Mouse (Mus musculus): ENCODE measurements at regions not wholly inside any gene's neighbourhood (a gene's known extent, or its start where the extent isn't known, plus 50 kb on each side); places are given as distances from the start of the nearest gene placed in this dataset.

DNA sequence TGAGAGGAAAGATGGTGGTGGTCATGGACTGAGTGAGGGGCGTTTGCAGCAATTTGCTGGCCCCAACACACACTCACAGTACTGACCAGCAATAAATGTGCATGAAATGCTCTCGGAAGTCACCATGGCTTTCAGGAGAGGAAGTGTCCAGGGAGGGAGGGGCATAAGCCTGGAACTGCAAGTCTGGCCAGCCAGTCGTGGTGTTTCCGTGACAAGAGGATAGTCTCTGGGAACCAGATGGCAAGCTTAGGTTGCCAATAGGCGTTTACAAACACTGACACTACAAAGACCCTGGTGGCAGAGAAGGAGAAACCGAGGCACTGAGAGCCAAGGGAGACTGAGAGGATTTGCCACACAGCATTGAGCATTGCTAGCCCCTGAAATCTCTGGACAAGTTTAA lies 132.3 kb upstream of the 1600014C23Rik start:
- Histone ChIP-seq H3K9ac (ENCODE audit: low read length) (no peak overlapping the region), H3K4me2 (ENCODE audit: low read length) (no peak overlapping the region), H3K9me3 (ENCODE audit: control insufficient read depth, low read length) (no peaks in the 10 kb centered on the region), H3K36me3 (ENCODE audit: control insufficient read depth, insufficient read depth, low read length) (no peaks in the 10 kb centered on the region), H3K27ac (replicated peaks in 1 of 2; ENCODE audit: control insufficient read depth in 1 of 2, insufficient read depth in 1 of 2, low read depth in 2 of 2, low read length in 2 of 2) (no peak overlapping the region), H3K27me3 (ENCODE audit: control insufficient read depth, insufficient read depth, low read length) (peaks cover 11% of the 10 kb centered on the region; the same call in 1 of the 2 replicates), H3K4me1 (ENCODE audit: control insufficient read depth in 2 of 2, insufficient read depth in 2 of 2, low read length in 2 of 2) (peaks cover 20 to 25% of the 10 kb centered on the region in 2 experiments), H3K4me3 (ENCODE audit: control insufficient read depth in 1 of 2, insufficient read depth in 1 of 2, low read depth in 1 of 2, low read length in 2 of 2) (no peak overlapping the region)
- ATAC-seq (ENCODE audit: insufficient number of reproducible peaks, insufficient read depth, low FRiP score, low read depth): no peak
- WGBS: 41% methylated on average over 6 of the region's 6 CpGs

DNA sequence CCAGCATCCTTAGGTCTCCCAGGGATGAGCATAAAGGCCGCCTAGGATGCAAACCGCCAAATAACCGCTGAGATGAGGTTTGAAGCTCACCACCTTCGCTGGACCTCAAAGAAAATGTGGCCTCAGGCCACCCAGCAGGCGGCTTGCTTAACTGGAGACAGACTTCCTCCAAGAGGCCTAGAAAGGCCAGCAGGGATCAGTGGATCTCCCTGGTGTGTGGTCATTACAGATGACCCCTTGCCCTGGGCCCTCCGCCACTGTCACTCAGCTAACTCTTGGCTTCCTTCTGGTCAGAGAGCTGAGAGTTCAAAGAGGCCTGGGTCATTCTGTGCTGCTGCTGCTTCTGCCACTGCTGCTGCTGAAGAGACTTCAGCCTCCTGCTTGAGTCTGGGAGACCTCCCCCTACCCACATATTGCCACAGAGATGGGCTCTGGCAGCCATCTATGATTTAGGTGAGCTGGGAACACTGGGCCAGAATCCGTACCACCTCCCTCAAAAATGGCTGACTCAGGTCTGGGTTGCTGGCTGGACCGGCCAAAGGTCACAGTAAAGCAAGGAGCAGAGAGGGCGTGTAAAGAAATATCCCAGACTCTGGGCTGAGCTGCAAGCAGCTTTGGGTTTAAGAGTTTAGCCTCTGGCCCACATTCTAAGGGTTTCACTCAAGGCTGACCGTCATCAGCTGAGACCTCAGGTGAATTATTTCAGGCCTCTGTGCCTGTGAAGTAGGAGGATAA lies 130.0 kb upstream of the 1600014C23Rik start:
- peaks cover 20 to 25% of the 10 kb centered on the region in 2 experiments for H3K4me1 ChIP-seq (ENCODE audit: control insufficient read depth in 2 of 2, insufficient read depth in 2 of 2, low read length in 2 of 2)
- 71% methylated on average over 10 of the region's 10 CpGs for WGBS

DNA sequence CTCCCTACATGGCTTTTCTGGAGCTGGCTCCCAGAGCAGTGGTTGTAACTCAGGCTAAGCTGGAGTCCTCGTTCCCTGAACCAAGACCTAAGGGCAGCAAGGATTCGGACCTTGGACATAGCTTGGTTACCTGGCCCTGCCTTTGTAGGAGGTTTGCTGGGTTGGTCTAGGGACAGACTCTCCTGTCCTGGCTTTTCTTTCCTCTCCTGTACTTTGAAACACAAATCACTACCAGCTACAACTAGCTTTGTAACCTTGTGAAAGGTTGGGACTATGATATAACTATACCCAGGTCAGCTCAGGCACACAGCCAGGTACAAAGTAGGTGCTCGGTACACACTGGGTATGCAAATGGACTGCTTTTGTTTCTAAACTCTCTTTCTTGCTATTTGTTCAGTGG lies 129.4 kb upstream of the 1600014C23Rik start:
- H3K27ac ChIP-seq (replicated peaks in 1 of 2; ENCODE audit: control insufficient read depth in 1 of 2, insufficient read depth in 1 of 2, low read depth in 2 of 2, low read length in 2 of 2): no peak overlapping the region
- H3K36me3 ChIP-seq (ENCODE audit: control insufficient read depth, insufficient read depth, low read length): no peaks in the 10 kb centered on the region
- no peak overlapping the region for H3K4me2 ChIP-seq (ENCODE audit: low read length)
- no peak overlapping the region for H3K9ac ChIP-seq (ENCODE audit: low read length)
- WGBS: 82% methylated on average over 3 of the region's 3 CpGs
- 0 out of 2 replicates have a peak, but pooled peaks cover 7% of the 10 kb centered on the region for H3K9me3 ChIP-seq (ENCODE audit: control insufficient read depth, low read length)
- no peak for ATAC-seq (ENCODE audit: insufficient number of reproducible peaks, insufficient read depth, low FRiP score, low read depth)
- H3K27me3 ChIP-seq (ENCODE audit: control insufficient read depth, insufficient read depth, low read length): peaks cover 7% of the 10 kb centered on the region; the same call in 1 of the 2 replicates
- H3K4me3 ChIP-seq (ENCODE audit: control insufficient read depth in 1 of 2, insufficient read depth in 1 of 2, low read depth in 1 of 2, low read length in 2 of 2): no peak overlapping the region
- H3K4me1 ChIP-seq (ENCODE audit: control insufficient read depth in 2 of 2, insufficient read depth in 2 of 2, low read length in 2 of 2): peaks cover 20 to 25% of the 10 kb centered on the region in 2 experiments

More for the DNA sequence above, 130.0 kb upstream of the 1600014C23Rik start:
- H3K27me3 ChIP-seq (ENCODE audit: control insufficient read depth, insufficient read depth, low read length): peaks cover 7% of the 10 kb centered on the region; the same call in 1 of the 2 replicates
- H3K9ac ChIP-seq (ENCODE audit: low read length): no peak overlapping the region
- no peak overlapping the region for H3K27ac ChIP-seq (replicated peaks in 1 of 2; ENCODE audit: control insufficient read depth in 1 of 2, insufficient read depth in 1 of 2, low read depth in 2 of 2, low read length in 2 of 2)
- H3K9me3 ChIP-seq (ENCODE audit: control insufficient read depth, low read length): 0 out of 2 replicates have a peak, but pooled peaks cover 3% of the 10 kb centered on the region
- no peaks in the 10 kb centered on the region for H3K36me3 ChIP-seq (ENCODE audit: control insufficient read depth, insufficient read depth, low read length)
- no peak overlapping the region for H3K4me3 ChIP-seq (ENCODE audit: control insufficient read depth in 1 of 2, insufficient read depth in 1 of 2, low read depth in 1 of 2, low read length in 2 of 2)
- H3K4me2 ChIP-seq (ENCODE audit: low read length): no peak overlapping the region
- ATAC-seq (ENCODE audit: insufficient number of reproducible peaks, insufficient read depth, low FRiP score, low read depth): no peak

DNA sequence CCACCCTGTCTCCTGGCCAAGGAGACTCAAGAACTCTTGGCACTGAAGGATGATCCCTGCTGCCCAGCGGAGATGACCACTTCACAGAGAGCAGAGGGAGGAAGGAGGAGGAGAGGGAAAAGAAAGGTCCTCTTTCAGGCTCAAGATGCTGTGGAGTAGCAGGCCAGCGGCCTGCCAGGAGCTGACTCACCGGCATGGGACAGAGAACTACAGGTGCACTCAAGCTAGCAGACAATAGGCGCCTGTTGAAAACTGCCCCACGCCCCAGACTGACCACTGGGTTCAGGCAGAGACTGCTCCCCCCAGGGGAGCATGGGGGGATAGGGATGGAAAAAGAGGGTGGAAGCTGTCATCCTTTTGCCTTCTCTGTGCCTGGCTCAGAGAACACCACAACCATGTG lies 125.8 kb upstream of the 1600014C23Rik start:
- no peak overlapping the region for H3K9ac ChIP-seq (ENCODE audit: low read length)
- 85% methylated on average over 5 of the region's 5 CpGs for WGBS
- 0 out of 2 replicates have a peak, but pooled peaks cover 7% of the 10 kb centered on the region for H3K9me3 ChIP-seq (ENCODE audit: control insufficient read depth, low read length)
- no peaks in the 10 kb centered on the region for H3K36me3 ChIP-seq (ENCODE audit: control insufficient read depth, insufficient read depth, low read length)
- no peak overlapping the region for H3K4me2 ChIP-seq (ENCODE audit: low read length)
- ATAC-seq (ENCODE audit: insufficient number of reproducible peaks, insufficient read depth, low FRiP score, low read depth): no peak
- peaks cover 3 to 5% of the 10 kb centered on the region in 2 experiments for H3K4me1 ChIP-seq (ENCODE audit: control insufficient read depth in 2 of 2, insufficient read depth in 2 of 2, low read length in 2 of 2)
- no peaks in the 10 kb centered on the region for H3K27me3 ChIP-seq (ENCODE audit: control insufficient read depth, insufficient read depth, low read length)
- H3K4me3 ChIP-seq (ENCODE audit: control insufficient read depth in 1 of 2, insufficient read depth in 1 of 2, low read depth in 1 of 2, low read length in 2 of 2): no peak overlapping the region
- no peak overlapping the region for H3K27ac ChIP-seq (replicated peaks in 1 of 2; ENCODE audit: control insufficient read depth in 1 of 2, insufficient read depth in 1 of 2, low read depth in 2 of 2, low read length in 2 of 2)

DNA sequence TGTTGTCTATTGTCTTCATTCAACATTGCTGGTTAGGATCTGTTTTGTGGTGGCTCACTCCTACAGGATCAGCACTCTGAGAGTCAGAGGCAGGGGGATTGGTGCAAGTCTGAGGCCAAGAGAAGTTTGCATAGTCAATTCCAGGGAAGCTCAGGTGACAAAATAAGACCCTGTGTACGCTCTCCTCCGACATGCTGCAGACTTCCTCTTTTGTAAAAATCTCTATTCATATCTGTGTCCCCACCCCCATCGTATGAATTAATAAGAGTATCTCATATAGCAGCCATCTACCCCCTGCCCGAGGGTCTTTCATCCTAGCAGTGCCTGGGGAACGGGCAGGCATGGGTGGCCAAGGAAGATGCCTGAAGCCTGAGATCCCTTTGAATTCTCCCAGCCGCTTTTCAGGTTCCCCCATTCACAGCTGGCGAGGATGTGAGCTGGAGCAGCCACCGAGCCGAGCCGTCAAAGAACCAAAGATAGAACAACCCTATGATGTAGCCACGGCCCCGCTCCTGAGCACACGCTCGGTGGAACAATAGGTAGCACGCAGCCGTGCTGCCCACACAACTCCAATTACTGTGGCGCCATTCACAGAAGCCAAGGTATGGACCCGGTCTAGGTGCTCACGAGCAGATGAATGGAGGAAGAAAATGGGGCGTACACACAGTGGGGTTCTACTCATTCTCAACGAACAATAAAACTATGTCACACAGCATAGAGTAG lies 120.4 kb upstream of the 1600014C23Rik start:
- no peak overlapping the region for H3K27ac ChIP-seq (replicated peaks in 1 of 2; ENCODE audit: control insufficient read depth in 1 of 2, insufficient read depth in 1 of 2, low read depth in 2 of 2, low read length in 2 of 2)
- H3K4me2 ChIP-seq (ENCODE audit: low read length): no peak overlapping the region
- H3K9ac ChIP-seq (ENCODE audit: low read length): no peak overlapping the region
- 0 out of 2 replicates have a peak, but pooled peaks cover 6% of the 10 kb centered on the region for H3K27me3 ChIP-seq (ENCODE audit: control insufficient read depth, insufficient read depth, low read length)
- 0 out of 2 replicates have a peak, but pooled peaks cover 7% of the 10 kb centered on the region for H3K9me3 ChIP-seq (ENCODE audit: control insufficient read depth, low read length)
- H3K36me3 ChIP-seq (ENCODE audit: control insufficient read depth, insufficient read depth, low read length): no peaks in the 10 kb centered on the region
- no peak overlapping the region for H3K4me3 ChIP-seq (ENCODE audit: control insufficient read depth in 1 of 2, insufficient read depth in 1 of 2, low read depth in 1 of 2, low read length in 2 of 2)
- 76% methylated on average over 21 of the region's 21 CpGs for WGBS
- H3K4me1 ChIP-seq (ENCODE audit: control insufficient read depth in 2 of 2, insufficient read depth in 2 of 2, low read length in 2 of 2): no peaks in the 10 kb centered on the region
- ATAC-seq (ENCODE audit: insufficient number of reproducible peaks, insufficient read depth, low FRiP score, low read depth): no peak

DNA sequence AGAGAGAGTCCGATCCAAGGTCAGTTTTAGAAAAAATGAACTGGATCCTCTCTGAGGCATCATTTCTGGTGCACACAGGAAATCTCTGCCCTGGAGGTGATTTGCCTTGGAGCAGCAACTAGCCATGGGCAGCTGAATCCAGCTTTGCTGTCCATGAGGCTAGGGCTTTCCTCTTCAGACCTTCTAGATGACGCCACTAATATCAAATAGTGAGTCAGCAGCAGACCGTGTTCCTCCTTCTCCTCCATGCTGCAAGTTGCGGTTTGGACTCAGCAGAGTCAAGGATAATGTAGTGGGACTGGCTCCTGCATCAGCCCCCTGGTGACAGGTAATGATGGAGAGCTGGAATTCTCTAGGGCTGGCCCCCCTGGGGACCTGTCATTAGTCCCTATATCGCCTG lies 118.8 kb upstream of the 1600014C23Rik start:
- H3K27me3 ChIP-seq (ENCODE audit: control insufficient read depth, insufficient read depth, low read length): peaks cover 6% of the 10 kb centered on the region; the same call in 1 of the 2 replicates
- no peak for ATAC-seq (ENCODE audit: insufficient number of reproducible peaks, insufficient read depth, low FRiP score, low read depth)
- H3K9me3 ChIP-seq (ENCODE audit: control insufficient read depth, low read length): no peaks in the 10 kb centered on the region
- H3K36me3 ChIP-seq (ENCODE audit: control insufficient read depth, insufficient read depth, low read length): no peaks in the 10 kb centered on the region
- H3K27ac ChIP-seq (replicated peaks in 1 of 2; ENCODE audit: control insufficient read depth in 1 of 2, insufficient read depth in 1 of 2, low read depth in 2 of 2, low read length in 2 of 2): no peak overlapping the region
- H3K4me3 ChIP-seq (ENCODE audit: control insufficient read depth in 1 of 2, insufficient read depth in 1 of 2, low read depth in 1 of 2, low read length in 2 of 2): no peak overlapping the region
- H3K4me2 ChIP-seq (ENCODE audit: low read length): no peak overlapping the region
- H3K9ac ChIP-seq (ENCODE audit: low read length): no peak overlapping the region
- WGBS: 49% methylated on average over 5 of the region's 5 CpGs
- H3K4me1 ChIP-seq (ENCODE audit: control insufficient read depth in 2 of 2, insufficient read depth in 2 of 2, low read length in 2 of 2): peaks cover 0 to 14% of the 10 kb centered on the region in 2 experiments; a peak in 2 of 4 replicates

DNA sequence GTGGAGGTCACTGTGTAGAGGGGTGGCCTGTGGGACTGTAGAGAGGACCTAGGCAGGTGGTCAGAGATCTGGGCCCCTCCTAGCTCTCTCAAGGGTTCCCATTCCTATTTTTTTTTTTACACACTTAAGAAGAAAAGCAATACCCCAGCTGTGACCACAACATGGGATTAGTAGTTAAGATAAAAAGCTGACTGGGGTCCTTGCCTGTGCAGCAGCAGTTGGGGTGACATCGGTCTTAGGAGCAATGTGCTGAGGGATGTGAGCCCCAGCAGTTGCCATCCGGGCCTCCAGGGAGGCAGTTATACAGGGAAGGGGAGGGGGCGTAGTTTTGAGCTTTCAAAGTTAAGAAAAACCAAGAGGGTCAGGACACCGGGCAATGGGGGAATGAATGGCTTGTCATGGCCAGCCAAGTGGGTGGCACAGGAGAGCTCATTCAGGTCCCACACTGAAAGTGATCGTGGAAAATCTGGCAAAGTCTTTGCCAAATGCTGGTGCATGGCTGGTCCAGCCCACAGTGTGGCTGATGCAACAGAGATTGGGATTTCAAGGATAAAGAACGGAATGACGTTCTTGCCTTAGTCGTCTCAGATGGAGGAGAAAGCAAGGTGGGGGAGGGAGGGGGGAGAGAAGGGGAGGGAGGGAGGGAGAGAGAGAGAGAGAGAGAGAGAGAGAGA lies 118.2 kb upstream of the 1600014C23Rik start:
- Histone ChIP-seq H3K36me3 (ENCODE audit: control insufficient read depth, insufficient read depth, low read length) (no peaks in the 10 kb centered on the region), H3K27me3 (ENCODE audit: control insufficient read depth, insufficient read depth, low read length) (peaks cover 6% of the 10 kb centered on the region; the same call in 1 of the 2 replicates), H3K4me2 (ENCODE audit: low read length) (no peak overlapping the region), H3K9me3 (ENCODE audit: control insufficient read depth, low read length) (no peaks in the 10 kb centered on the region), H3K9ac (ENCODE audit: low read length) (no peak overlapping the region), H3K4me3 (ENCODE audit: control insufficient read depth in 1 of 2, insufficient read depth in 1 of 2, low read depth in 1 of 2, low read length in 2 of 2) (no peak overlapping the region), H3K4me1 (ENCODE audit: control insufficient read depth in 2 of 2, insufficient read depth in 2 of 2, low read length in 2 of 2) (peaks cover 0 to 14% of the 10 kb centered on the region in 2 experiments; a peak in 2 of 4 replicates), H3K27ac (replicated peaks in 1 of 2; ENCODE audit: control insufficient read depth in 1 of 2, insufficient read depth in 1 of 2, low read depth in 2 of 2, low read length in 2 of 2) (no peak overlapping the region)
- WGBS: 55% methylated on average over 8 of the region's 8 CpGs
- no peak for ATAC-seq (ENCODE audit: insufficient number of reproducible peaks, insufficient read depth, low FRiP score, low read depth)

All from heart, embryonic 14.5 days (tissue).